Mouse (Mus musculus) monocyte, adult 5-6 weeks (primary cell): Measurements from ENCODE around the gene Pbx1. TPM values are rescaled to one million over a fixed set of nuclear protein-coding genes. Genes with fewer than 3 reads are reported as not detected.

Source experiments
- ATAC-seq: fragments of 153-309, 156-312 bp; replicated peaks from 2 replicates; pipeline ENCODE4 v1.8.0; 2017; ENCODE audit warnings: mild to moderate bottlenecking; ENCODE audit not compliant: low TSS enrichment, insufficient number of reproducible peaks, severe bottlenecking, poor library complexity, low FRiP score
- total RNA-seq: library from RNA; stranded (forward); fragments of 200-1000, 200-491, 200-594 nt; gene quantifications from 3 replicates; pipeline ENCODE4 v1.2.3, GENCODE M21; 2017

Gene Pbx1
- total RNA-seq, 1 experiment from 2014 or later: 5.4 TPM

DNA sequence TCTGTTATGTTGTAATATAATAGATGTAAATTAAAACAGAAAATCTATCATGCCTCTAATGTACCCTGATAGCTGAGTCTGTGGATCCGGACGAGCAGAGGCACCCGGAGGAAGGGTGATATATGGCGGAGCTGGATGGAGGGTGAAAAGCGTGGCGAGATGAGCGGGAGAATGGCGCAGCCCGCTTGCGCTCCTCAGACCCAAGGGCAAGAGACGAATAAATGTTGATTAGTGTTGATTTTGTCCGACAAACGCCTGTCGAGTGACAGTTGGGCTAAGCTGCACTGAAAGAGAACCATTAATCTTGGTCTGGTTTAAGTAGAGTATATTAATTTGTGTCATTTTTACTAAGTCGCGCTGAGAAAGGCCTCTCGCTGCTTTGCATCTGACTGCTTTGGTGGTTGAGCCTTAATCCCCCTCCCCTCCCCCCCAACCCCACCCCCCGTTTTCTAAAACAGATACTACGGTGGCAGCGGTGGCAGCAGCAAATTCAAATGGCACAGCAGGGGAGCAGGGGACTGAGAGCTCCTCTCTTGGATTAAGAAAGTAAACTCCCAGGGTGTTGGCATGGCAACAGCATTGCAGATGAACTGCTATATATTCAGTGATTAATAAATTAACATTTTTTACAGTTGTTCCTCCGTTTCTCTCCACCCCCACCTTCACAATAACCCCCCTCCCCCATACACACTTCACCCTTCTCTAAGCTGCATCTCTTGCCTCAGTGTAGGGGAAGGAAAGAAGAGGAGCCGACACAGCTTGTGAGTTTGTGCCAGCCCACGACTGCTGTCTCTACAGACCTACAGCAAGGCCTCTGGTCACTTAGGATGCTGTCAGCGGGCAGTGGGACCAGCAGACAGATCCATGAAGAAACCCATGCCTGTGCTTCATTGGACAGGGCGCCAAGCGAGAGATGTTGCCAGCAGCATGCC is 74.1 kb downstream of the Pbx1 start:
- no peak for ATAC-seq

DNA sequence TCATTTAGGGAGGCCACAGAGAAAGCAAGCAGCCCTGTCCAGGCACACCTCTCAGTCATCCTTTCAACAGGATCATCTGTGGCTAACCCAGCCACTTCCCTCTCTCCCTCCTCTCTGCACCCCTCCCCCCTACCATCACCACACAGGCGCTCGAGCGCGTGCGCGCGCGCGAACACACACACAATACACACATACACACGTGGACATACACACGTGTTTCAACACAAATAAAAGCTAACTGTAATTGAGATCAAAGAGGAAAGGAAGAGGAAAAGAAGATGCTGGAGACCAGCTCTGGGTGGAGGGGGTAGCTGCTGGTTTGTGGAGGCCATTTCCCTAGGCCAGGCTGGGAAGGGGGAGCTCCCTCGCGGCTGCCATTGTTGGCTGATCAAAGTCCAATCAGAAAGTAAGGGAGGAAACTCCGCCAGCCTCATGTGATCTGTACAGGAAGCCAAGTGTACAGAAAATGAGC is 75.1 kb downstream of the Pbx1 start:
- ATAC-seq: no peak

DNA sequence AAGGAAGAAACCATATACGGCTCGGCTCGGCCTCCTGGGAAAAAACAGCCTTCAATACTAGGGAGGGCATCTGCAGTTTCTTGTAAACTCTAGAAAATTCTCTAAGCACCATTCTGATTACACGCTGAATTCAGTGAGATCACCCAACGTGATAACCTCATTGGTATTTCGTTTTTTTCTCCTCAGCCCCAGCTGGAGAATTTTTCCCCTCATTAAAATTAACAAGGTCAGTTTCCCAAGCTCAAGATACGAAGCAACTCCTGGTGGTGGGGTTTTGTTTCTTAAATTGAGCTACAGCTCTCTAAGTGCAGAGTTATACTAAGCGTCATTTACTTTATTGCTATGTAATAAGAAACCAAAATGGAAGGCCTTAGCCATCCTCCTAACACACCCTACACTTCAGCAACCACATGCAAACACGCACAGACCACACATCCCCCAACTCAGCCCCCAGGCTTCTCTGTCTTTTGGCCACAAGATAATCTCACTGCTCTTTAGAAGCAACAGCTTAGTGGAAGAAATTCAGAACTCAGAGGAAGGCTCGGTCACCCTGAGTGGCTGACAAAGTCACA is 76.0 kb downstream of the Pbx1 start:
- ATAC-seq: no peak

DNA sequence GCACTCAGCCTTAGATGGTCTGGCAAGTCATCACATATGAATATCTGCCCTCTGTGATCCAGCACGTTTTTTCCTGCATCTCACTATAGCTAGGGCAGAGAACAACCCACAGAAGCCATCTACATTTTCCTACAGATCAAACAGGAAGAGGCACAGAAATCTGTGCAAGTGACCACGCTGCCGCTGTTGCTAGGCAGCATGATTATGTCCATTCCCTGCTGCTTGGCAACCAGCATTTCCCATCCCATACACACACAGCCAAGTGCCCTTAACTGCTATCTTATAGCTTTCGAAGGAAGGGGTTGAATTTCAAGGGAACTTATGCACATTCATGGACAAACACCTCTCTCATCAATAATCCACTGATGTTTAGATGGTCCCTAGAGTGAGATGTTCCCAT is 77.1 kb downstream of the Pbx1 start:
- no peak for ATAC-seq

DNA sequence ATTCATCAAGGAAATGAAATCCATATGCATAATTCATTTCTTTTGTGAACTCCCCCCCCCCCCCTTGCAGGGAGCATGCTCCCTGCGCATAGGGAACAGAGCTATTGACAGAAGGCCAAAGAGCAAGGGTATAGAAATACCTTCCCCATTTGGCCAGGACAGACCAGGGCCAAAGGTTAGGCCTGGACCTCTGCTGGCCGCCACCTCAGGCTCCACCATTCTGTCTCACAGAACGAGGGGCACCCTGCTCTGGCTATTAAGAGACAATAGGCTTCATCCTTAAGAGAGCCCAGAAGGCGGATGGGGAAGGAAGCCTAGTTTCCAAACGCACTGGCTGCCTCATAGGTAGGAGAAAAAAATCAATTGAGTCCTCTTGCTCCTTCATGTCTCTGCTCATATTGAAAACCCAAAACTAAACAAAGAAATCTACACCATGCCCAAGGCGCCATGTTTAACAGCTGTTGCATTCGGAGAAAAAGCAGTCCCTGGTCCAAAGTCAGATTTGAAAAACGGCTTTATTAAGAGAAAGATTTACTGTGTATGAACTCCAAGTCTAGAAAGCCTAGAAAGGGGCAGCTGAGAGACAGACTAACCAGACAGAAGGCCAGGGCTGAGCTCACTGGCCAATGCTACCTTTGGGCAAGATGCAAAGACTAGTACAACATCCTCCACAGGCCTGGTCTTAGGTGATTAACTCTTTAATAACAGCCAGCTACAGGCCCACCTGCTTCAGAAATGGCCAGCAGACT is 83.9 kb downstream of the Pbx1 start:
- ATAC-seq: no peak

DNA sequence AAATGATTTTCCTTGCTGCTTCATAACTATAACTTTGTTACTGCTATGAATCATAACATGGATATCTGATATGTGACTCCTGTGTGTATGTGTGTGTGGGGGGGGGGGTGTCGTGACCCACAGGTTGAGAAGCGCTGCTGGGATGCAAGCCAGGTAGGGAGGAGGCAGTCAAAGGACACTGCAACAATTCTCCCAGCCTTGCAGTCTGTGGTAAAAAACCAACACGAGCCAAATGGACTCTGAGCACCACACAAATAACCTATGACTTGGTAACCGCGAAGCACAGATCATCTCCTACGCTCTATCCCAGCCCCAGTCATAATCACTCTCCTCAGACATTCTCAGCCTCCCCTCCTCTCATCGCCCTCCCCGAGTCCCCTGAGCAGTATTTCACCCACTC is 87.2 kb downstream of the Pbx1 start:
- no peak for ATAC-seq

DNA sequence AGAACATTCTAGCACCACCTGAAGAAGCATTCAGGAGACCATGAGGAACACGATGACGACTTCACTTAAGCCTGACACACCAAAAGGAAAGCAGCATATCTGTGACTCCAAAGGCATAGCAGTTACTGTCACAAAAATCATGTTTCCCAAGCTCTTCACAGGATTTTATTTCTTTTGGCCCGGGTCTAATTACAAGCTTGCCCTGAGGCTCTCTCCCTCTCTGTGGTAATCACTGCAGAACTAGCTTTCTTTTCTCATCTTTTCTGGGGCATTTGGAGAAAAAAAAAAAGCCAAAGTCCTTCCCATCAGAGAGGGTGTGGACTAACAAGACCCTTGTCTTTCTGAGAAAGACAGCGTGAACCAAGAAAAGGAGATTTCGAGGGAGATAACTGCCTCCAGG is 87.8 kb downstream of the Pbx1 start:
- no peak for ATAC-seq

DNA sequence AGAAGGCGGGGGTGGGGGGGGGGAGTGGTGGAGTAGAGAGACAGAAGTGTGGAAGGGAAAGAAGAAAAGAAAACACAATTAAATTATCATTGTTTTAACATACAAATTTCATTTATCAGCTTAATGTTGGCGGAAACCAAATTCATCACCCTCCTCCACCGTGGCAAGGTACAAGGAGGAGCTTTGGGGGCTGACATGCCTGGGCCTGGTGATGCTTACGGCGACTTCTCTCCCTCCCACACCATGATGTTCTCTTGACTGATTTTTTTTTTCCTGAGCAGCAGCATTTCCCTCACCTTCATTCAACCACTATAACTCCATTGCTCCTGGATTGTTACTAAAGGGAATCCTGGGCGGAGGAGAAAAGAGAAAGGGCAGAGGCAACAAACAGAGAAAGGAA is 89.8 kb downstream of the Pbx1 start:
- no peak for ATAC-seq

DNA sequence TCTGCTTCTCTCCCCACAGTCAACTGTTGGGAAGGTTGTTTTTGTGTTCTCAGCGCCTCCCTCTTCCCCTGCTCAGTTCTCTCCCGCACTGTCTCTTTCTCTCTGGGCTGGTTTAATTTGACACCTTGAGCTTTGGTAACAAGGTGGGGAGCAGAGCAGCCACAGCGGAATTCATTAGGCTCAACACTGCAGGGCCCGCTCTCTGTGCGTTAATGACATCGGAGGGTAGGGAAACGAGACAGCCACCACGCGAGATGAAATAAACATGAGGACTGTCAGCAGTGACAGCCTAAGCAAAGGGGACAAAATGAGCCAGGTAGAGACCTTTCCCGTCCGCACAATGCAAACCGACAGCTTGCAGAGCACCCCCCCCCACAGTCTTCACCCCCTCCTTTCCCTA is 90.2 kb downstream of the Pbx1 start:
- no peak for ATAC-seq

DNA sequence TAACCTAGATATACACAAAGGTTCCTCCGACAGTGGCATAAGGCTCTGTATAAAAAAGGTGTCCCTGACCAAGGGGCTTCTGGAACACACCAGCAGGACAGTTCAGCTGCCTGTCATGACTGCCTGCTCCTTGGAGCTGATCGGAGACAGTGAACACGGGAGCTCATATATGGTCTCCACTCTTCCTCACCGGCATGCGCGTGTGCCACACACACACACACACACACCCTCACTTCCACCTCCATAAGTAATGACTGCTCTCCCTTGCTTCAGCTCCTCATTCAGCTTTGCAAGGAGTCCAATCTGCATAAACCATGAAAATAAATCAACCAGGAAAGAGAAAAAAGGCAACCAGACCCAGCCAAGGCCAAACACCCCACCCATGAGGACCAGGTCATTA is 90.7 kb downstream of the Pbx1 start:
- ATAC-seq: no peak

DNA sequence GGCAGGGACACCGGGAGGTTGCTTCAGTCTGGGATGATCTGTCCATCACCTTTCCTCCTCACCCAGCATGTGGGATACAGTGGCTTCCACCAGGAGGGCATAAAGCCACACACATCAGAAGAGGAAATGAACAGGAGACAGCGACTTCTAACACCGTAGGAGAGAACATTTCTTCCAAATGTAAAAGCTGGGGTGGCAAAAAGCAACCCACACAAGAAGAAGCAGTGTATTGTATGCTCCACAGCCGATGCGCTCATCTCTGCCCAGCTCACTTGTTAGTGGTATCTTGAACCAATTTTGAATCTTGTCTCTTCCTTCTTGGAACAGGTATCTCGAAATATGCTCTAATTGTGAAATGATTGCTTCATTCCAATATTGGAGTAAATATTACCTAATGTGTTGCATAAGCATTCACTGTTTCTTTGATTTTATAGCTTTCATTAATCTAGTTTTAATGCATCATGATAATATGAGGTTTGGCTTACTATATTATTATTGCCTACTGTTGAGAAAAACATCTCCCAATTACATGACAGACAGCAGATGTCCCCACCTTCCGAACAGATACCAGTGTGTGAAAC is 95.7 kb downstream of the Pbx1 start:
- no peak for ATAC-seq

DNA sequence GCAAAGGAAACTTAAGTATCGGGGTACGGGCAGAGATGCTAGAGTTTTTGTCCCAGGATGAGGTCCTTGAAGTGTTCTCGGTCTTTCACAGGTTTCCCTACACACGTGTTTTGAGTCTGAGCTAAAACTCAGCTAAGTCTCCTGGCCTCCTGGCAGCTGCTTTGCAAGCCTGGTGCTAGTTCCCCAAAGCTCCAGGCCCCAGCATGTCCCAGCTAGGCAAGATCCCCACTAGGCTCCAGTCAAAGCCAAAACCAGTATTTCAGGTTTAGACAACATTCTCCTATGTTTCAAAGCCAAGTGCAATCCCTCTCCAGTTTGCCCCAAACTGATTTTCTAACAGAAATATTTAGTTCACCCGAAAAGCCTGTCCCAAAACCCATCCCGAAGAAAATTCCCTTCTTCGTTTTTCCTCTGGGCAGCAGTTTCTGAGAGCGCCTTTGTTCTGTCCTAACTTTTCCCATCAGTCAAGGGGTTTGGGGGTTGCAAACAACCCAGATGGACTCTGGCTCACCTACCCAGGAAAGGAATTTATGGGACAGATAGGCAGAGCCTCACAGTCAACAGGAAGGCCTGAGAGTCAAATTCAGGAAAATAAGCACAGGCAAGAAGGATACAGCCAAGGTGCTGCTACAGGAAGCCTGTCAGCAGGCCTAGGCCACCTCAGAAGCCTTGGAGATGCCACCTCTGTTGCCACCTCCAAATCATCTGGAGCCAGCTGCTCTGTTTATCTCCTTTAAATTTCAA is 97.1 kb downstream of the Pbx1 start:
- no peak for ATAC-seq

DNA sequence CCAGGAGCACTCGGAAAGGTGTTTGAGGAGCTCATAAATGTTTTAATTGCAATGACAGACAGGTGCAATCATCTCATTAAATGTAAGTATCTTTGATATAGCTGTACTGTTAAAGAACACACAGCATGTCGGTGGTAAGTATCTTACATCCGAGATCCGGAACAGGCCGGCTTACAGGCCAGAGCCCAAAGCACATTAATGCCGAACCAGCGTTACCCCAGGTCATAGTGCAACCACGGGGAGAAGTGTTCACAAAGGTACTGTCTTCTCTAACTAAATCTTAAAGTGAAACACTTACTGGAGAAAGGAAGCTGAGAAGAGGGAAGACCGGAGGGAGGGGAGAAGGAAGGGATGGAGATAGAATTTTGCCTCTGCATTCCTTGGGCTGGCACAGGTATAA is 100.0 kb downstream of the Pbx1 start:
- ATAC-seq: no peak

DNA sequence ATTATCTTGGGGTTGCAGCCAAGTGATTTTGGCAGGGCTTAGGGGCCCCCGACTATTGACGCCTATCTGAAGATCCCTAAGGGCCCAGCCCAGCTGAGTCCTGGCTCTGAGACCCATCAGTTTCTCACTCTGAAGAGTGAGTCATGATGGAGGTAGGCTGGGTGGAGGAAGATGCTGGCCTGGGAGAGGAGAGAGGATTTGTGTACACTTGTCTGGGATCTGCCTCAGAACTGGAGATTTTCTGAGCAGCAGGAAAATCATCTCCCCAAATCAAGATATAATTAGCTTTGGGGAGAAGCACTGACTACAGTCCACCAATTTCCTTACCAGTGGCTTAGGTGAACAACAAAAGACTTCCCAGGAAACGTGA is 103.8 kb downstream of the Pbx1 start:
- ATAC-seq: no peak

DNA sequence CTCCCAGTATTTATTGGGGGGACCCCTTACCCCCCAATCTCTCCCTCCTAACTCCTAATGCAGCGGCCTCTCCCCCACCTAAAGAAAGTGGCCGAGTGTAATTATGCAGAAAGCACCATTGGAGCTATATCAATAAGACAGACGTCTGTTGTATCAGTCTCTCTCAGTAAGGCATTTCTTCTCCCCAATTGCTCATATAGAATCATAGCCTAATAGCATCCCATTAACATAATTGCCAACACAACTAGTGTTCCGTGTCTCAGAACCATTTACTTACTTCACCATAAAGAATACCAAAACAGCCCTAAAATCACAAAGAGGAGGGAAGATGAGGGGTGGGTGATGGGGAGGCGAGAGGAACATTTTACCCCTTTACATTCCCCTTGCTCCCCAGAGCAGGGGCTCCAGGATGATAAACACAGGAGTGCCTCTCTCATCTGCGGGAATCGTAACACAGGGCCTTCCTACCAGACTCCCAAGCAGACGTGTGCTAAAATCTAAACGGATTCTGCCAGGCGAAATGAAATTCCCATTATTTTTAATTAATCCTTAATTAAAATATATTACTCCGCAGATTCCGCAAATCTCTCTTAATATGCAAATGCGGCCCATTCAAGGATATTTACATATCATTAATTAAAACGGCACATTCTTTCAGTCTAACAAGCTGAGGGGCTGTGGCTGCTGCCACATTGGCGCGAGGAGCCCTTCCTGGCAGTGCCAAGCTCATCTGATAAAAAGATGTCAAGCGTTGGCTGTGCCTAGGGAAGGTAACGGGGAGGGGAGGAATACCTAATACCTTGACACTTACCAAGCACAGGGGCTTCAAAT is 104.5 kb downstream of the Pbx1 start:
- ATAC-seq: no peak

DNA sequence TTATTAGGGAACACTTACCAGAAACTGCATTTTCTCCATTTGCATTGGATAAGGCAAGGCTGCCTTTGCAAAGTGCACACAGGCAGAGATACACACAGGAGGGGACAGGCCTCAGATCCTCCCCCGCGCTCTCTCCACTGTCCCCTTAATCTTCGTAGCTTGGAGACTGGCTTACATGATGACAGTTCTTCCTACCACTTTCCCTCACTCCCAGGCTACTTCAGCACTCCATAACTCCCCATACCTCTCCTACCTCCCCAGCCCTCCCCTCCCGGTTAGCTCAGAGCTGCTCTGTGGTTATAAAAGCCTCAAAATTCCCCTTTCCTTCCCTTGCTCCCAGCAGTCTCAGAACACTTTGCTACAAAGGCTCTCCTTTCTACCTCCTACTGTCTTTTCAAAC is 106.3 kb downstream of the Pbx1 start:
- ATAC-seq: no peak

DNA sequence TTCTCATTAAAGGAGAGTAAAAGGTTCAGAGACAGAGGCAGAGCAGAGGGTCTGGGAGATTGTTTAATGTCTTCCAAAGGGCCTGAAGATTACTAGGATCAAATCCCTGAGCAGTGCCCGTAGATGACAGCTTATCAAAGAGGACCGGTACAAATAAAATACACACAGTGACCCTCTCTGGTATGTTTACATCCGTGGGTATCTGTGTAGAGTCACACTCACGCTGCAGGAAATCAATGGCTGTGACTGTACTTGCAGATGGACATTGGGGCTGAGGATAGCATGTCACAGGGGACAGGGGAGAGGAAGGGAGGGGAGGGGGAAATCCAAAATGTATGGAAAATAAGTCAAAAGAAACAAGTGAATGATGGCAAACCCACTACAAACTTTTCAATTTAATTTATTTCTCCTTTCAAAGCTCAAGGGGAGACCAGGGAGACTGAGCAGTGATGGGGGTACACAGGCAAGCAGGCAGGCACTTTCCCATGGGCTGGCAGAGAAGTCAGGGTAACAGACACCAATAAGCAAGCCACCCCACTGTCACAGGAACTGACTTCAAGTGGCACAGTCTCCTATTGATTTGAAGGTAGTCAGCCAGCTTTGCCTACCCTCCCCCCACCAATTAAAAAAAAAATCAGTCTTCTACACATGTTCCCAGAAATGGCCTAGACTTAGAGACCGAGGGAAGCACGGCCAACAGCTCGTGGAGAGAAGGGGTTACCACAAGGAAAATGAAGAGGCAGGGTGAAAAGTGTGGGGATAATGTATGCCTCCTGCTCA is 107.6 kb downstream of the Pbx1 start:
- ATAC-seq: no peak
